Mouse (Mus musculus): ENCODE results near the gene Arsg.

Gene Arsg

GRCm38 (mm10) chr11:109584843-109585713 lies 111.9 kb downstream of the Arsg start:
- peak; percentile 83 for DNase-seq (ENCODE audit: low read depth, low spot score)

- no peak for DNase-seq (ENCODE audit: low read depth, low spot score)
Measured at GRCm38 (mm10) chr11:109586424-109586823, 113.2 kb downstream of the Arsg start.

GRCm38 (mm10) chr11:109587019-109587418 lies 113.8 kb downstream of the Arsg start:
- peak; percentile 65 for DNase-seq (ENCODE audit: low read depth, low spot score)

- peak; percentile 40 for DNase-seq (ENCODE audit: low read depth, low spot score)
Measured at GRCm38 (mm10) chr11:109587638-109588374, 114.6 kb downstream of the Arsg start.

- DNase-seq (ENCODE audit: low read depth, low spot score), result no peak
Measured at GRCm38 (mm10) chr11:109590012-109590411, 116.8 kb downstream of the Arsg start.

- DNase-seq (ENCODE audit: low read depth, low spot score), result no peak
Measured at GRCm38 (mm10) chr11:109591511-109591910, 118.3 kb downstream of the Arsg start.

GRCm38 (mm10) chr11:109593200-109593981 lies 120.2 kb downstream of the Arsg start:
- no peak for DNase-seq (ENCODE audit: low read depth, low spot score)

- no peak for DNase-seq (ENCODE audit: low read depth, low spot score)
Measured at GRCm38 (mm10) chr11:109594761-109595160, 121.6 kb downstream of the Arsg start.

- no peak for DNase-seq (ENCODE audit: low read depth, low spot score)
Measured at GRCm38 (mm10) chr11:109598778-109599570, 125.8 kb downstream of the Arsg start.

- DNase-seq (ENCODE audit: low read depth, low spot score), result no peak
Measured at GRCm38 (mm10) chr11:109607600-109607999, 134.4 kb downstream of the Arsg start.

- no peak for DNase-seq (ENCODE audit: low read depth, low spot score)
Measured at GRCm38 (mm10) chr11:109608976-109609625, 135.9 kb downstream of the Arsg start.

- no peak for DNase-seq (ENCODE audit: low read depth, low spot score)
Measured at GRCm38 (mm10) chr11:109610046-109610794, 137.0 kb downstream of the Arsg start.

- no peak for DNase-seq (ENCODE audit: low read depth, low spot score)
Measured at GRCm38 (mm10) chr11:109610795-109611302, 137.7 kb downstream of the Arsg start.

GRCm38 (mm10) chr11:109611303-109612149 lies 138.4 kb downstream of the Arsg start, which contains the start of gene Wipi1:
Gene Wipi1 (minus strand): TSS chr11:109611967.
- DNase-seq (ENCODE audit: low read depth, low spot score), result peak; percentile 99

GRCm38 (mm10) chr11:109612871-109613529 lies 139.8 kb downstream of the Arsg start:
- peak; percentile 65 for DNase-seq (ENCODE audit: low read depth, low spot score)

- no peak for DNase-seq (ENCODE audit: low read depth, low spot score)
Measured at GRCm38 (mm10) chr11:109615286-109615685, 142.1 kb downstream of the Arsg start.

- no peak for DNase-seq (ENCODE audit: low read depth, low spot score)
Measured at GRCm38 (mm10) chr11:109616352-109616751, 143.2 kb downstream of the Arsg start.

- DNase-seq (ENCODE audit: low read depth, low spot score), result peak; percentile 49
Measured at GRCm38 (mm10) chr11:109616766-109617165, 143.6 kb downstream of the Arsg start.

All from c-Kit-negative CD71-positive TER-119-positive erythroid progenitor cells, embryonic 14.5 days (primary cell).